Mouse (Mus musculus) colon, adult 2 months (tissue): Measurements from ENCODE around the gene Gm10643. TPM values are rescaled to one million over a fixed set of nuclear protein-coding genes. Genes with fewer than 3 reads are reported as not detected.

Source experiments
- polyA plus RNA-seq: library from polyadenylated mRNA; depleted of rRNA; stranded (reverse); fragments of >200 nt; gene quantifications from 2 replicates; pipeline ENCODE4 v1.2.3, GENCODE M21; 2012; rRNA removed

Gm10643 gene
- 0.44 and 0.49 TPM in 2 replicates for polyA plus RNA-seq

DNA sequence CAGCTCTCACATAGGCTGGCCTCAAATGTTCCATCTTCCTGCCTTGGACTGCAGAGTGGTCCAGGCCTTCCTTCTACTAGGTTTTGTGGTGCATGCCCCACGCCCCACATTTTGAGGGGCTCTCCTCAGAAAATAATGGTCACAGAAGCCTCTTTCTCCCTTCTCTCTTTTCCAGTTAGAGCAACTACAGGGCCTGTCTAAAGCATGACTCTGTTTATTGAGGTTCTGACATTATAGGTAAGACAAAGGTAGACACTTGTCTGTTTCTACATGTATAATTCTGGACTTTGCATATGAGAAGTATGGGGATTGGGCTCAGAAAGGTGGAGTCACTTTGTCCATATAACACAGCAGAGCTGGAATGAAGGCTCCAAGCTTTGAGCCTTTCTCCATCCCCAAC lies at the start of gene Gm10643:
Gene Gm10643, minus strand, starts transcription at position 101 of the 400 bp plus-strand sequence.

DNA sequence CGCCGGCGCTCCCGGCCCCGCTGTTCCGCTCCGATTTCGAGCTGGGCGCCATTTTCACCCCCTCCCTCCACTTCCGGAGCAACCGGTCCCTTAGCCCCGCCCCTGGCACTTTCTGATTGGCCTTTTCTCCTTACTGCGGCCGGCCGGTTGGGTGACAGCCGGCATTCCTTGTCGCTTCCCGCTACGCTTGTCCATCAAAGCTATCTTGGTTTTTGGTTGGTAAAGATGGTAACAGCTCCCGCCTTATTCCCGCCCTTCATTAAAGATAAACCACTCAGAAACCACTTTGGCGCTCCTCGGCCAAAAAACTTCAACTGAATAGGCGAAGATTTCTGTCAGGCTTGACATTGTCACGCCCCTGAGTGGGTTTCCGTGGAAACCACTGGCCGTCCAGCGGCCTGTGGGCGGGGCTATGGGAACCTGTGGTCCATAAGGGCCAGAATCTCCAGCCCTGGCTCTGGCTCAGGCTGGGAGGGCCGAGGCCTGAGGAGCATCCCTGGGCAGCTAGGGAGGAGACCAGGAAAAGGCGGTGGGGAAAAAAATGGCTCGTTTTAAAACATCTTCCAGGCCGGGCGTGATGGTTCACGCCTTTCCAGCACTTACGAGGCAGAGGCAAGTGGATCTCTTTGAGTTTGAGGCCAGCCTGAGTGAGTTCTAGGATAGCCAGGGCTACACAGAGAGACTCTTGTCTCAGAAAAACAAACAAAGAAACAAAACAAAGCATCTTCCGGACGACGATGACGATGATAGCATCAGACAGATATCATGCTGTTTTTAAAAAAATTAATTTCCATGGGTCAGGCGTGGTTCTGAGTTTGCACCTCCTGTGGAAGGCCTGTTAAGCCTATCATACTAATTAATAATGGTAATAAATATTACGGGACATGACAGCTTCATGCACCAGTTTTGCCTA lies 40.0 kb upstream of the Gm10643 start, which contains the start of gene Dcaf15:
Gene Dcaf15, minus strand, starts transcription at position 72 of the 913 bp plus-strand sequence.

DNA sequence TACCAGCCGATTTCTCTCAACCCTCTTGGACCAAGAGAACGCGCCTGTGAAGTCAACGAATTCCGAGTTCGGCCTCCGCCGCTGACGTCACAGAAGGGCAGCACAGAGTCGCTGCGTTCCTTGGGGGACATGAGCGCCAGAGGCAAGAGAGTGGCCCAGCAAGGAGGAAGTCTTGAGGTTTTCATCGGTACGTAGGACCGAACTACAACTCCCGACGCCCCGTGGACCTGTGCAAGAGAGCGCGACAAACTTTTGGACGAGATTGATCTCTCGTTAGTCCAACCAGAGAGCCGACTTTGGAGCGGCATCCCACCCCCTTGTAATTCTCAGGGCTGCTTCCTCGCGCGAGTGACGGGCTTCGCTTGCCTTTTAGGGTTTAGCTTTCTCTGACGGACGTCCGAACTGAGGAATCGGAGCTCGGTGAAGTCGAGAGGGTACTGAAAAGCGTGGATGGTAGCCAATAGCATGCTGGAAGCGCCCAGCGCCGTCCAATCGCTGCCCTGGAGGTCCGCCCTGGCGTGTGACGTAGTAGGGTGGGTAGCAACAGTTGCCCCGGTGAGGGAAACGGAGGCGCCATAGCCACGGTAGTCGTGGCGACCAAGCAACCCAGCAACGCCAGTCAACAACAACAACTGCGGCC lies 1.5 kb upstream of the Gm10643 start, which contains the start of gene Rfx1:
Gene Rfx1, plus strand, starts transcription at position 544 of the 640 bp plus-strand sequence.

DNA sequence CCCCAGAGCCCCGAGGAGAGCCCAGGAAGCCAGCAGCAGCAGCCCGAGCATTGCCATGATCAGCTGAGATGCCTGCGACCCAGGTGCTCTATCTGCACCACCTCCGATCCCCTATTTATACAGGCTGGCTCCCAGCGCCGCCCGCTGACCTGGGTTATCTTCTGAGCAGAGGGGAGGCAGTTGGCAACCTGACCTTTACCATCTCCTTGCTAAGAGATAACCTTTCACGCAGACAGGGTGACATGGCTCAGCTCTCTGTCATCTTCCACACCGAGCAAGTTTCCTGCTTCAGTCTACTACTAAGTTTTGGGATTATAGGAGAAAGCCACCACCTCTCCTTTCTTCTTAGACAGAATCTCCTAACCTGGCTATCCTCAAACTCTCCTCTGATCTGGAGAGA lies 20.0 kb downstream of the Gm10643 start, which contains the start of gene Rln3:
Gene Rln3, minus strand, starts transcription at position 101 of the 400 bp plus-strand sequence.

DNA sequence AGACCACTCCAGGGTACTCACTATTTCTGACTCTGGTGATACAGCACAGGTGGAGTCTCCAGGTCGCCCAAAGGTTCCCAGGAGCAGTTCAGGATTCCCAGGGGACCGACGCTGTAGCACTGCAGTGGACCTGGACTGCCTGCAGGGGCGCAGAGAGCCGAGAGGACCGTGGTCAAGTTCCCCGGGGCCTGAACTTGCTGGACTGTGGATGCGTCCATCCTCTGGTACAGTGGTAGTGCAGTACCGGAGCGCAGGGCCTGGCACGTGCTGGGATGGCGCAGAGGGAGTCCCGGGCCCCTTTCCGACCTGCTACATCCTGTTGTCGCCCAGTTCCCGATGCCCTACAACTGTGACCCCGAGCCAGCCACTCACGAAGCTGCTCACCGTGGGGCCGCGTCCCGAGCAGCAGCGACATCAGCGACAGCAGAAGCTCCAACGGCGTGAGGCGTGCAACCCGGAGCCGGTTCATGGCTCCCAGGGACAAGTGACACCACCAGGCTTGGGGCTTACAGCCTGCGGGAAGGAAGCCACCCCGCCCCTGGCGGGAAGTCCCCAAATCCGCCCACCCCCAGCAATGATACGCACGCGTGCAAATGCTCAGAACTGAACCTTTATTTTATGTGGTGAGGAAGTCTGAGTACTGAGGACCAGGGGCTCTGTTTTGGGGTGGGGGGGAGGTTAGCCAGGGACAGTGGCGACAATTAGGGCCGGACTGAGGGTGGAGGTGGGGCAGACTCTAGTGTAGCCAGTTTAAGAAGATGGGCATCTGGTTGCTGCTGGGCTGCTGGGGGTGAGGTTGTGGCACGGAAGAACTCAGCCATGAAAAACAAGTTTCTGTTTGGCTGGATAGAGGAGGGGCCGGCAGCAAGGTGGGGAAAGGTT lies 22.6 kb downstream of the Gm10643 start, which contains the start of gene Il27ra:
Gene Il27ra, minus strand, starts transcription at position 524 of the 882 bp plus-strand sequence.

DNA sequence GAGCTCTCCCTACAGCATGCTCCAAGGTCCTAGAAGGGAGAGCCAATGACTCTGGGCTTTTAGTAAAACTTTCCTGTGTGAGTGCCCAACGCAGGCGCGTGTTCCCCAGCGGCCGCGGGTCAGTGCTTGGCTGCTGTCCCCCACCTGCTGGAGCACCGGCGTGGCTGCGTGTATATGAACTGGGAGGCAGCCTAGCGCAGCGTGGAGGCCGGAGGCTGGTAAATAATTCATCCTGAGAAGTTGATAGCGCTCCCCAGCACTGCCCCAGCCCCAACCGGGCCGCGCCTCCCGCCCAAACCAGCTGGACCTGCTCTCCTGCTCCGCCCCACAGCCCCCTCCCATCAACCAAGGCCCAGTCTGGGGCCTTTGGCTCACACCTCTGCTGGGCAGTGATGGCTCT lies 43.8 kb downstream of the Gm10643 start, which contains the start of gene Palm3:
Gene Palm3, plus strand, starts transcription at position 376 of the 400 bp plus-strand sequence.

Other genes with a start within 250 kb of the Gm10643 start
- gene Adgrl1, start 165.0 kb downstream of the Gm10643 start, polyA plus RNA-seq = 37.4 and 40.7 TPM in 2 replicates
- gene Gm10644, start 109.9 kb downstream of the Gm10643 start, polyA plus RNA-seq = 0.50 and 0.92 TPM in 2 replicates
- 23.6 and 30.4 TPM in 2 replicates for gene Asf1b, start 109.6 kb downstream of the Gm10643 start, polyA plus RNA-seq
- 58.4 and 58.7 TPM in 2 replicates for gene Prkaca, start 92.1 kb downstream of the Gm10643 start, polyA plus RNA-seq
- gene Samd1, start 67.5 kb downstream of the Gm10643 start, polyA plus RNA-seq = 40.8 and 46.4 TPM in 2 replicates
- gene 1700067K01Rik, start 63.6 kb downstream of the Gm10643 start, polyA plus RNA-seq = 0.08 and 0.22 TPM in 2 replicates
- 19.5 and 23.1 TPM in 2 replicates for gene 2210011C24Rik, start 53.0 kb downstream of the Gm10643 start, polyA plus RNA-seq
- gene Palm3, start 43.7 kb downstream of the Gm10643 start, polyA plus RNA-seq = 0.09 TPM in 1 of 2 replicates, not detected in the other
- 2.8 and 3.3 TPM in 2 replicates for gene Il27ra, start 22.5 kb downstream of the Gm10643 start, polyA plus RNA-seq
- gene Rln3, start 20.1 kb downstream of the Gm10643 start, polyA plus RNA-seq = 0.50 TPM in 1 of 2 replicates, not detected in the other
- gene Rfx1, start 1.7 kb upstream of the Gm10643 start, polyA plus RNA-seq = 36.9 and 44.9 TPM in 2 replicates
- gene Dcaf15, start 39.6 kb upstream of the Gm10643 start, polyA plus RNA-seq = 69.0 and 79.6 TPM in 2 replicates
- gene Podnl1, start 60.9 kb upstream of the Gm10643 start, polyA plus RNA-seq = 2.7 and 3.7 TPM in 2 replicates
- gene Cc2d1a, start 82.8 kb upstream of the Gm10643 start, polyA plus RNA-seq = 52.7 and 53.1 TPM in 2 replicates
- gene 4930432K21Rik, start 82.9 kb upstream of the Gm10643 start, polyA plus RNA-seq = 0.84 and 0.97 TPM in 2 replicates
- gene Nanos3, start 120.1 kb upstream of the Gm10643 start, polyA plus RNA-seq = 0.19 and 0.41 TPM in 2 replicates
- gene Zswim4, start 171.9 kb upstream of the Gm10643 start, polyA plus RNA-seq = 18.7 and 20.1 TPM in 2 replicates
- 94.9 and 130 TPM in 2 replicates for gene D8Ertd738e, start 184.6 kb upstream of the Gm10643 start, polyA plus RNA-seq
- gene Mri1, start 192.2 kb upstream of the Gm10643 start, polyA plus RNA-seq = 72.4 and 103 TPM in 2 replicates
- 22.7 and 47.4 TPM in 2 replicates for gene Ccdc130, start 205.2 kb upstream of the Gm10643 start, polyA plus RNA-seq